Mouse (Mus musculus) ES-E14 (cell line): ENCODE measurements around the gene Slc25a3.

ENCODE experiments used
- CHD2 ChIP-seq: IDR thresholded peaks from 2 replicates; pipeline ENCODE4 v1.6.1; 2014; ENCODE audit warnings: mild to moderate bottlenecking, low read depth, low read length, inconsistent platforms
- ZNF384 ChIP-seq: IDR thresholded peaks from 2 replicates; pipeline ENCODE4 v1.6.1; 2012; ENCODE audit warnings: low read depth, low read length, inconsistent platforms

DNA sequence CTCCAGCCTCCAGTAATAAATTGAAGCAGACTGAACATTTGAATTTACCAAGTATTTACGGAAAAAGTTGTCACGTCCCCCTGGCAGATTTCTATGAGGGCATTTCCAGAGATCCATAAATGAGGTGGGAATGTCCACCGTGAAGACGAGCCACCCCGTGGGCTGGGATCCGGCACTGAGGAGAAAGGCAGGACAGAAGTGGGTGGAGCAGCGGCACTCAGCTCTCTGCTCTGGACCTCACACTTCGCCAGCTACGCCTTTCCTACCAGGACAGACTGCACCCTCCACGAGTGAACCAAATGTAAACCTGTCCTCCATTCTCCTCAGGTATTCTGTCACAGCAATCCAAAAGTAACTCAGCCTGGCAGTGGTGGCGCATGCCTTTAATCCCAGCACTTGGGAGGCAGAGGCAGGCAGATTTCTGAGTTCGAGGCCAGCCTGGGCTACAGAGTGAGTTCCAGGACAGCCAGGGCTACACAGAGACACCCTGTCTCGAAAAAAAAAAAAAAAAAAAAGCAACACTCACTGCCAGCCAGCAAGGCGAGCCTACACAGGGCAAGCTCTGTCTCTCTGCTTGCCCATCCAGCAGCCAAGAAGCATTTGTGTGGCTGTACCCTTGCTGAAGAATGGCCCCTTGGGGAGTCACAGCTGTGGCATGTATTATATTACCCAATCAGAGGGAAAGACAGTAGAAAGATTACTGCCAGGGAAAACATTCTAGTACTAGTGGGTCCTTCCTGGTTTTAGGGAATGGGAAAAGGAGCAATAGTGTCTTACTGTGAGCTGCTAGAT lies 20.9 kb downstream of the Slc25a3 start:
- TF ChIP-seq CHD2 = no peak
- peak; percentile 66 for TF ChIP-seq ZNF384
